Mouse (Mus musculus) brain, embryonic 14.5 days (tissue): ENCODE measurements around the gene Ankrd31. TPM values are rescaled to one million over a fixed set of nuclear protein-coding genes. Genes with fewer than 3 reads are reported as not detected.
A peak's percentile ranks its signal among the peaks of the same experiment; 100 is the strongest.

Experiments used
- DNase-seq: peaks from one replicate; pipeline ENCODE4 v3.0.0-alpha.2; 2011; ENCODE audit warnings: low read depth
- CTCF ChIP-seq: fragments of 200-500 bp; IDR thresholded peaks from 2 replicates; pipeline ENCODE4 v1.5.1; 2012; ENCODE audit warnings: inconsistent platforms, mild to moderate bottlenecking, moderate library complexity, borderline replicate concordance; ENCODE audit not compliant: insufficient read depth, insufficient read length; ENCODE audit errors: extremely low read depth
- POLR2A ChIP-seq: fragments of 200-500 bp; IDR thresholded peaks from 2 replicates; pipeline ENCODE4 v1.6.1; 2012; ENCODE audit warnings: mild to moderate bottlenecking, inconsistent platforms, borderline replicate concordance; ENCODE audit not compliant: poor library complexity, insufficient read depth, insufficient read length, severe bottlenecking; ENCODE audit errors: extremely low read depth
- polyA plus RNA-seq: library from polyadenylated mRNA; depleted of rRNA; stranded (reverse); fragments of >200 nt; gene quantifications from 2 replicates; pipeline ENCODE4 v1.2.3, GENCODE M21; 2012; rRNA removed

Gene Ankrd31
- polyA plus RNA-seq, 1 experiment = 0.03 TPM

DNA sequence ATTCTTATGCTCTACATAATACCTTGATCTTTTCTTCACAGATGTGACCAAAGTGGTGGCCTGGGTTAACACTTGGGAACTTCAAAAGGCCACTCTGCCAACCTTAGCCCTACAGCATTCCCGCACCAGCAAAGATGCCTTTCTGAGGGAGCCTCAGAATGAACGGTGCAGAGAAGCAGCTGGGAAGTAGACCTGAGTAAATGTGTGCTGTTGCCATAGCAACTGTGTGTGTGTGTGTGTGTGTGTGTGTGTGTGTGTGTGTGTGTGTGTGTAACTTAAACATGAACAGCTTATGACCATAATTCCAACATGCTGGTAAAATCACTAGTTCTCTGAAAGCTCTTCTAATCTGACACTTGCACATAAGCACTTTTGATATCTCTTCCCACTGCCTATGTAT is 203.8 kb downstream of the Ankrd31 start:
- TF ChIP-seq CTCF = no peak
- no peak for TF ChIP-seq POLR2A
- DNase-seq = peak; percentile 75

DNA sequence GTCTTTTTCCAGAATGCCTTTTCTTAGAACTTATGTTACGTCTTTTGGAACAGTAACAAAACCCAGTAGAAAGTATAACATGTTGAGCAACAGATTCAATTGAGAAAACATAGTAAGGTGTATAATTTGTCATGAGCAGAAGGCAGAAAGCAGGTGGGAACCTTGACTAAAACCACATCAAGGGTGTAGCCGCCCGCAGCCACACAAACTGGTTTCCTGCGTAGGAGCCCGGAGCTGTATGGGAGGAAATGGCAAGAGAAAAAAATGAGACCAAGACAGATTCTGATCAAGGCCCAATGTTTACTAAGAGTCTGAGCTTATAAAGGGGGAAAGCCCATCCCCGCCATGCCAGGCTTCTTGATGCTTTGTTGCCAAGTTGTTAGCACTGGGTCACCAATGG is 208.4 kb downstream of the Ankrd31 start:
- TF ChIP-seq POLR2A (no peak), CTCF (no peak)
- DNase-seq = no peak

Other genes with a start within 250 kb of the Ankrd31 start
- gene Polk, start 205.7 kb upstream of the Ankrd31 start, polyA plus RNA-seq = 3.7 and 4.8 TPM in 2 replicates
- gene Col4a3bp, start 205.7 kb upstream of the Ankrd31 start, polyA plus RNA-seq = 17.7 and 25.0 TPM in 2 replicates
- 91.9 and 128 TPM in 2 replicates for gene Hmgcr, start 77.3 kb upstream of the Ankrd31 start, polyA plus RNA-seq
- gene Gcnt4, start 176.4 kb downstream of the Ankrd31 start, polyA plus RNA-seq = 0.11 and 0.15 TPM in 2 replicates